Mouse (Mus musculus): ENCODE data around the gene 2410004P03Rik.
"Not testable (repeated sequence)": the region's sequence is repeated elsewhere in the genome, so short reads cannot be mapped to it uniquely, and the experiment has no call there.

The 2410004P03Rik gene

DNA sequence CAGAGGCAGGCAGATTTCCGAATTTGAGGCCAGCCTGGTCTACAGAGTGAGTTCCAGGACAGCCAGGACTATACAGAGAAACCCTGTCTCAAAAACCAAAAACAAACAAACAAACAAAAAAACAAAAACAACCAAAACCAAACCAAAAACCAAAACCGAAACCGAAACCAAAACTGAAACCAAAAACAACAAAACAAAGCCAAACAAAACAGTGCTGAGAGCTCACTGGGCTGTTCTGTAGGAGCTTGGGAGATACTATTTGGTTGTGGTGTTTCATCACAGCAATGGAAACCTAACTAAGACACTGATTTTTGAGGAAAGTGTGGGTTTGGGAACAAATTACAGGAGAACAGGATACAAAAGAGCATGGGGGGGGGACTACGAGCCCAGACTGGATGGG is 10.6 kb upstream of the 2410004P03Rik start:
- DNase-seq (ENCODE audit: low read depth, low spot score) = no peak

DNA sequence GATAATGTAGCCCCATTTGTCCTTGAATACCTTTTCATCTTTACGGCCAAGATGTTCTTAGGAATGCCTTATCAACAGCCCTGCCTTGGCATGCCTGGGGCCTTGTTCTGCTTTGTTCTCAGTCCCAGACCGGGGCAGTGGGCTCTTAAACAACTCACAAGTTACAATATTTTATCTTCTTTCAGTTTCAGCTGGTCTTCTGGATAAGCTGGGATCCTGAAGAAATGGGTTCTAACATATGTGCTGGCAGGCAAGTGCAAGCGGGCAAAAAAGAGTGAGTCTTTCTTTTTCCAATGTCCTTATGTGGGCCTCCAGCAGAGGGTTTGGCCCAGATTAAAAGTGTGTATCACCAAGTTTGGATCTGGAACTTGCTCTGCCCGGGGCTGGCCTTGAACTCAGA is 9.6 kb upstream of the 2410004P03Rik start:
- DNase-seq (ENCODE audit: low read depth, low spot score) = not testable (repeated sequence)

DNA sequence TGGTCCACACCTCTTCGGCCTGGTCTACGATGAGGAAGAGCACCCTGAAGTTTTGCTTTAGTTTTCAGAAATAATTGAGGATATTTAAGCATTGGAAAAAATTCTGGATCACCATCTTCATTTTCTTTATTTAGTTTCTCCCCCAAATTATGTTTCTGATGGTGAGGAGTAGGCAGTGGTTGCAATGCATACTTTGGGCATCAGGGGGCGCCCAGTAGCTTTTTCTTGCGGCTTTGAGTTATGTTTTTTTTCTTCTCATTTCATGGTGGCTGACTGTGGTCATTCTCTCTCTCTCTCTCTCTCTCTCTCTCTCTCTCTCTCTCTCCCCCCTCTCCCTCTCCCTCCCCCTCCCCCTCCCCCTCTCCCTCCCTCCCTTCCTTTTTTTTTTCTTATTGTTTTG is 6.9 kb upstream of the 2410004P03Rik start:
- no peak for DNase-seq (ENCODE audit: low read depth, low spot score)

DNA sequence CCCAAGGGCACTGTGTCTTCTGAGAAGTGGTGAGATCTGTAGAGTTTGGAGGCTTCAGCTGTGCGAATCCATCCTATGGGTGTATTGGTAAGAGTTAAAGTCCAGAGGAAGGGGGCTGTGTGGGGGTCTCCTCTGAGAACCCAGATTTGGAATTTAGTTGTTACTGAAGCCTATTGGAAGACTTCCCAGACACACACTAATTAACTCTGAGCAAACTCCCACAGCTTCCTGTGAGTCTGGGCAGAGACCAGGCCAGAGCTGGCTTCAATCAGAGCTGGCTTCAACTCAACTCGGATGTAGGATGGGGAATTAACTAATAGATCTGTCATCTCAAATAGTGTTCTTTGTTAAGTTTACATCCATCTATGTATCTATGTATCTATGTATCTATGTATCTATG is 4.2 kb upstream of the 2410004P03Rik start:
- DNase-seq (ENCODE audit: low read depth, low spot score) = no peak

DNA sequence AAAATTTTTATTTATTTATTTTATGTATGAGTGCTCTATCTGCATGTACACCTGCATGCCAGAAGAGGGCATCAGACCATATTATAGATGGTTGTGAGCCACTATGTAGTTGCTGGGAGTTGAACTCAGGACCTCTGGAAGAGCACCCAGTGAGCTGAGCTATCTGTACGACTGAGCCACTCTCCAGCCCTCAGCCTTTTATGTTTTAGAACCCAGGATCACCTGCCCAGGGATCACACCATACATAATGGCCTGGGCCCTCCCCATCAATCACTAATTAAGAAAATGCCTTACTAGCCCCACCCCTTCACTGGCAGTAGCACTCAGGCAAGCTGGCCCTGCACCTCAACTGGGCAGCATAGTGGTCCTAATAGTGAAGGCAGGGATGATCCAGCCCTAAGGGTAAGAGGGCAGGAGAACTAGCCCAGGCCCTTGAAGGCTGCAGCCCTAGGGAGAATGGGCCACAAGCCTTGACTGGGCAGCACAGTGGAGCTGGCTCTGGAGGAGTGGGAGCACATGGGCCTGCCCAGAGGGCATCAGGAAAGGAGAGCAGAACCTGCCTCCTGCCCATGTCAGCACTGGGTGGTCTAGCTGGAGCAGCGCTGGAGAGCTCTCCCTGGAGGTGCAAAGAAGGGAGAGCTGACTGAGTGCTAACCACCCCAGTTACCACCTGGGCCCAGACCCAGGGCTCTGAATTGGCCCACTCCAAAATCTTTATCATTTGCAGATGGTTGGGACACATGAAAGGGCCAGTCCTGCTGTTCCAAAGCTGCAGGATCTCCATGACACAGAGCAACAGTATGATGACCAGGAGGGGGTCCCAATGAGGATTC is 756 bp upstream of the 2410004P03Rik start:
- no peak for DNase-seq (ENCODE audit: low read depth, low spot score)

DNA sequence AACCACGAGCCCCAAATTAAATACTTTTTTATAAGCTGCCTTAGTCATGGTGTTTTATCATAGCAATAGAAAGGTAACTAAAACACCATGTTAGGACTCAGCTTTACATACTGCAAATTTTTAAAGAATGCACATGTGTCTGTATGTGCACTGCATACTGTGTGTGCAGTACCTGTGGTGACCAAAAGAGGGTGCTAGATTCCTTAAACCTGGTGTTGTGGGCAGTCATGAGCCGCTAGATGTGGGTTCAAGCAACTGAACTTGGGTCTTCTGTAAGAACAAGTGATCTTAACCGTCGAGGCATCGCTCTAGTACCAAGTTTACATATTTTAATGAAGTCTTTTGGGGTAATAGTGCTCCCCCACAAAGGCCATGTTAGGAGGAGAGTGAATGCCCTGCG is 2.1 kb downstream of the 2410004P03Rik start:
- DNase-seq (ENCODE audit: low read depth, low spot score) = no peak

DNA sequence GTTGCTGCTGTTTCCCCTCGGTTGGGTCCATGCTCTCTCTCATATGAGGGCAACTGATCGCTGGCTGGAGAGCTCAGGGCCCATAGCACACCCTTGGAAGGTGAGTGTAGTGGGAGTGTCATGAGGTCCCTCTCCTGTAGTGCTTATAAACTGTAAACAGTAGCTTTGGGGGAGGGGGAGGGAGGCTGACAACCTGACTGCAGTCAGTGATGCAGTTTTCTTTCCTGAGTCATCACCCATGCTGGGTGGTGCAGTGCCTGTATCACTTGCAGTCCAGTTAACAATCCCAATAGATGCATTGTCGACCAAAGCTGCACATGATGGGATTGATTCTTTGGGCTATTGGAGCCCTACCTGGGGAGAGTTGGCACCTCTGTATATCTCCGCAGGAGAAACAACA is 10.3 kb downstream of the 2410004P03Rik start:
- no peak for DNase-seq (ENCODE audit: low read depth, low spot score)

DNA sequence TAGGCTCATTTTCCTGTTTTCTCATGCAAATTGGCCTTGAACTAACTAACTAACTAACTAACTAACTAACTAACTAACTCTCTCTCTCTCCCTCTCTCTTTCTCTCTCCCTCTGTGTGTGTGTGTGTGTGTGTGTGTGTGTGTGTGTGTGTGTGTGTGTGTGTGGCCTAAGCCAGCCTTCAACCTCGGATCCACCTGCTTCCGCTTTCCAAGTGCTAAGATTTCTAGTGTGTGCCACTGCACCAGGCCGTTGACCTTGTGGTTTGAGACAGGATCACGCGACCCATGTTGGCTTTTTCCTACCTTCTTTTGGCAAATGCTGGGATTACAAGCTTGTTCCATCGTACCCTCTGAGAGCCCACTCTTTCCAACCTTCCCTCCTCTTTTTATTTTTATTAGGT is 10.9 kb downstream of the 2410004P03Rik start:
- no peak for DNase-seq (ENCODE audit: low read depth, low spot score)

DNA sequence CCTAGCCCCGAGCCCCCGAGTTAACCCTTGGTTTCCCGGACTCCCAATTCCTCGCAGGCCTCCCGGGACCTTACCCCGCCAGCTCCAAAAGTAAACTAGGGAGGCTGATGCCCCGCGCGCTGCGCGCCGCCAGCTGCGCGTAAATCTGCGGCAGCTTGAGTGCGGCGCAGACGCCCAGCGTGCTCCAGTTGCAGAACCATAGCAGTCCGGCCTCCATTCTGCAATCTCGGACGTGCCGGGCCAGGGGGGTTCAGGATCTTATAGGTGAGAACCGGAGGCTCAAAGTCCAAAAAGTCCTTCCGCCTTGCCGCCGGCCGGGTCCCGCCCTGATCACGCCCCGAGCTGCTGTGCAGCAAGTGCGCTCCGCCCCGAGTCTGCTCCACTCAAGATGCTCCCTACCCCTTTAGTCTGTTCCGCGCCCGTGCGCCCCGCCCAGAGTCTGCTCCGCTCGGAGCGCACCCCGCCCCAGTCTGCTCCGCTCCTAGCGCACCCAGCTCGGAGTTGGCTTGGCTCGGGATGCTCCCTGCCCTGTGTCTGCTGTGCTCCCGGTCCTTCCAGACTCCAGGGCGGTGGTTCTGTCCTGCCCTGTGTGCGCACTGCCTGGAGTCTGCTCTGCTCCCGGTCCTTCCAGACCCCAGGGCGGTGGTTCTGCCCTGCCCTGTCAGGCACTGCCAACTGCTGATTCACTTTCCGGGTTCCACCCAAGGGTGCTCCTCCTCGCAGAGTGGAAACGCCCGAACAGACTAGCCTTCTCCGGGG is 11.6 kb downstream of the 2410004P03Rik start, which contains the start of gene Pqlc3:
Gene Pqlc3, minus strand, starts transcription at position 670 of the 759 bp plus-strand sequence.
- DNase-seq (ENCODE audit: low read depth, low spot score) = peak; percentile 74

DNA sequence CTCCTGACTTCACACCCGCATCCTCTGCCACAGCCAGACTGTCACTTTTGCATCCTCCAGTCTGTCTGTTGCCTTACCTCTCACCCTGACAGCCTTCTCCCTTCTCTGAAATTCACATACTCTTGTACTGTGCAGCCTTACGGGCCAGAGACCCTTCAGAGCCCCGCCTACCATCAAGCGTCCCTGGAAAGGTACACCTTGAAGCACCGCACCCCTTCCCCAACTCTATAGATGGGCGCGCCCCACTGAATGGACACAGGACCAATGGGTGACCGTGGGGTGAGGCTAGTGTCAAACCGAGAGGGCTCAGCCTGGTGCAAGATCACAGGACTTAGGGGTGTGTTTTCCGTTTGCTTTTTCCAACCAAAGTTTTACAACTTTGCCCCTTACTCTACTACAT is 12.4 kb downstream of the 2410004P03Rik start:
- DNase-seq (ENCODE audit: low read depth, low spot score) = no peak

DNA sequence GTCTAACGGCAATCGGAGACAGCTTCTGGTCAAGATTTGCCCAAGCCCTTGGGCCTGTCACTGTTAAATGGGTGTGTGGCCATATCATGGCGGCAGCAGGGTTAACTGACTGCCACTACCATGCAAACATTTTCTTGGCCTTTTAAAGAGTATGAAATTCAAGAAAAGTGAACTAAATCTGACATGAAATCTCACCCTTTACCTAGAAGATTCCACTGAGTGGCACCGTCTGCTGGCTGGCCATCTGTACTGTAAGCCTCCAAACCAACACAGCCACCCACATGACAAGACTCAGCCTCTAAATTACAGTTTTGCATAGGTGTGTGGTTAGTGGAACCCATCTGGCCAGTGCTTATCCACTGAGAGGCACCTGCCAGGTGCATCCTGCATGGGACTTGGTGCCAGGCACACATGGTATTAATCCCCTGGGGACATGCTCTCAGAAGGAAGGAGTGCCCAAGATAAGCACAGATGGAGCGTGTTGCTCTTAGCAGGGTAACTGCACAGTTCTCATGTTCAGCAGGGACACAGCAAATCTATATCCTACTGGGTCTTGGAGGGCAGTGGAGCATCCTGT is 14.6 kb downstream of the 2410004P03Rik start:
- DNase-seq (ENCODE audit: low read depth, low spot score) = no peak

DNA sequence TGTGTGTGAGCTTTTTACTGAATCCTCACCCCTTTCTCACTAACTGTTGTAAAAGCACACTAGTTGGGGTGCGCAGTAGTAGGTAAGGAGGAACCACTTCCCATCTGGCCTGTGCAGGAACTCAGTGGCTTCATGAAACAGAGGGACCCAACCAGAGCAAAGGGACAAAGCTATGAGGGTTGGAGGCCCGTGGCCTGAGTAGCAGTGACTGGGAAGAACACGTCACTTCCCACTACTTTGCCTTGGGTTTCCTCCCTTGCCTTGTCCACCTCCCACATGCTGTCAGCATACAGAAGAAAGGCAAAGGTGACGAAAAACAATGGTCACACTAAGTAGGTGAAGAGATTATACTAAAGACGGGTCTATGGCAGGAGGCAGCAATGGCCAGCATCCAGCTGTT is 15.2 kb downstream of the 2410004P03Rik start:
- no peak for DNase-seq (ENCODE audit: low read depth, low spot score)

DNA sequence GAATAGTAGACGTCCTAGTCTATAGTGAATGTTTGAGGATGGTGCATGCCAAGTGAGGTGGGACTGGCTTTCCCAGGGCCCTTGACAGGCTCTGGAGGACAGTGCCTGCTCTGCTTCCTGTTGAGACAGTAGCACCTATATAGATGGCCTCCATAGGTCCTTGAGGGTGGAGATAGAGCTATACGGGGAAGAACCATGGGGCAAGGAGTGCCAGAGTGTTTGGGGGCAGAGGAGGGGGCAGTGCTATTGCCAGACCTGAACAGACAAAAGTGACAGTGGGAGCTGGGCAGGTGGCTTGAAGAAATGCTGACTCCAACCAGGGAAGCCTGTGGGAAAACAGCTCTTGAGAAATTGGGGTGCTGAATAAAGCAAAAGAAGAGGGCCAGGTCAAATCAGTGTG is 17.2 kb downstream of the 2410004P03Rik start:
- no peak for DNase-seq (ENCODE audit: low read depth, low spot score)

DNA sequence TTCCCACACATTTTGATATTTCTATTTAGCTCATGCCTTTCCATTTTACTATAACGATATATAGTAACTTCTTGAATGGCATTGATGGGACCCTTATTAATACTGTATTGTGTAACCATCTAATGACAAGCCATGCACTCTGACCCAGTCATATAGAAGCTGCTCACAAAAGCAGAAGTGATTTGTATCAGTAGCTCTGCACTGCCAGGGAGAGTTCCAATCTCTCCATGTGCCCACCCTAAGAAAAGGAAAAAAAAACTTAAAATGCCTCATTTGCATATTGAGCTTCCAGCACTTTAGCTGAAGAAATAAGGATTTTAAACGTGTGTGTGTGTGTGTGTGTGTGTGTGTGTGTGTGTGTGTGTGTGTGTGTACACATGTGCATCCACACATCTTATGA is 19.2 kb downstream of the 2410004P03Rik start:
- DNase-seq (ENCODE audit: low read depth, low spot score) = no peak

DNA sequence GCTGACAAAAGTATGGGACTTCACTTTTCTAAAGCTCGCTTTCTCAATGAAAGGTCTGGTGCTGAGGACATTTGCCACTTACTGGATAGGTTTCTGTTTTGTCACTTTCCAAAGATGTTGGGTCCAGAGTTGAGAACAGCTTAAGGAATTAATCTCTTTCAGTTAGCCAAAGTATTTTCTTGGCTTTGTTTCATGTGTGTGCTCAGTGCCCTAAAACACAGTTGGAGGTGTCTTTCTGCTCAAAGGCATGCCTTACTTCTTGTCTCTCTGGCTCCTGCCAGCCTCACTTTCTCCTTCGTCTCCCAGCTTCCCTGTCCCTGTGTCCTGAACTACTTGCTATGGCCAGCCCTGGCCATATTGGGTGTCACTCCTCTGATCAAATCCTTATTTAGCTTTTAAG is 20.2 kb downstream of the 2410004P03Rik start:
- no peak for DNase-seq (ENCODE audit: low read depth, low spot score)

DNA sequence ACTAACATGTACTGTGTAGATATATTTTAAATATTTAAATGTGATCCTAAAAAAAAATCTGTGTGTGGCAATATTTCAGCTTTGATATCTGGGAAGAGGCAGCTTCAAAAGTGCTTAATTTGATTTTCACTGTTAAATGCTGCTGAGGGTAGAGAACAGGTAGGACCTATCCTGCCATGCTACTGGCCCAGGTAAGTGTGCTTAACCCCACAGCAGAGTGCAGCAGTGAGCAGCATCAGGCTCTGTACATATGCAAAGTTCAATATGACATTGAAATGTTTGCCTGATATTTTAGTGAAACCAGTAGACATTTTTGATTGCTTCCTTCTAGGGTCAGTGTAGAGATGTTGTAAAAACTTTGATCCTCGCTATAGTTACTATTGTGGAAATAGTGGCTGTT is 25.7 kb downstream of the 2410004P03Rik start:
- no peak for DNase-seq (ENCODE audit: low read depth, low spot score)

DNA sequence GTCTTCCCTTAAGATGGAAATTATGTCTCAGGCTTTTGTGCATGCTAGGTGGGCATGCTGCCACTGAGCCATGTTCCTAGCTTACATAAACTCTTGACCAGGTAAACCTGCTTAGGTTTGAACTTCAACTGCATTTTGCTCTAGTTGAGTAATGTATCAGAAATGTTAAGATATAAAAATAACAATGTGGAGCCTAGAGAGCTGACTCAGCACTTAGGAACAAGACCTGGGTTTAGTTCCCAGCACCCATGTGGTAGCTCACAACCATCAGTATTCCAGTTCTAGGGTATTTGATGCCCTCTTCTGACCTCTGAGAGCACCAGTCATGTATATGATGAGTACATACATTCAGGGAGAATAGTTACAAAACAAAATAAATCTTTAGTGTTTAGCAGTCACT is 34.4 kb downstream of the 2410004P03Rik start:
- DNase-seq (ENCODE audit: low read depth, low spot score) = no peak

DNA sequence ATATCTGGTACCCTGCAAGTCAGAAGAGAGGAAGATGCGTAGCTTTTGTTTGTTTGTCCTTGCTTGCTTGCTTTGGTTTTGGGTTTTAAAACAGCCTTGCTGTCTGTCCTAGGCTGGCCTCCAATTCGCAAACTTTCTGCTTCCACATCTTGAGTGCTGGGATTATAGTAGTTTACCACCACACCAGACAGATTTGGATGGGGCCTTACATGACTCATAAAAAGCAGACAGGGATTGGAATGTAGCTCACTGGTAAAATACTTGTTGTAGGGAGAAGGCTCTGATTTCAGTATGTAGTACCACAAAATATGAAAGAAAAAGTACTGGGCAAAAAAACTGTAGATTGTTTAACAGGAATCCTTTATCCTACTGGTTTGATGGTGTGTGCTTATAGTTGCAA is 44.7 kb downstream of the 2410004P03Rik start:
- no peak for DNase-seq (ENCODE audit: low read depth, low spot score)

DNA sequence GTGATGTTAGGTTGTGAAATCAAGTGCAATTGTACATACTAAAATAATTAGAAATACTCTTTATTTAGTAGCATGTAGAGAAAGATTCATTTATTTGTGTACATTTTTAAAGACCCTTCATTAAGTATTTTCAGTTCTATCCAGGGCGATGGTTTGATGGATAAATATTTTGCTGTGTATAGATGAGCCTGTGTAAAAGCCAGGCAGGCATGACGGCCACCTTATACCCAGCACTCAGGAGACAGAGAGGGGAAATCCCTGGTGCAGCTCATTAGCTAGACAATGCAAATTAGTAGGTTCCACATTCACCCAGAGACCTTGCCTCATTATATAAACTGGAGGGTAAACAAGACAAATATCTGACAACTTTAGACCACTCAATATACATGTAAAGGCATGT is 48.2 kb downstream of the 2410004P03Rik start:
- DNase-seq (ENCODE audit: low read depth, low spot score) = no peak

DNA sequence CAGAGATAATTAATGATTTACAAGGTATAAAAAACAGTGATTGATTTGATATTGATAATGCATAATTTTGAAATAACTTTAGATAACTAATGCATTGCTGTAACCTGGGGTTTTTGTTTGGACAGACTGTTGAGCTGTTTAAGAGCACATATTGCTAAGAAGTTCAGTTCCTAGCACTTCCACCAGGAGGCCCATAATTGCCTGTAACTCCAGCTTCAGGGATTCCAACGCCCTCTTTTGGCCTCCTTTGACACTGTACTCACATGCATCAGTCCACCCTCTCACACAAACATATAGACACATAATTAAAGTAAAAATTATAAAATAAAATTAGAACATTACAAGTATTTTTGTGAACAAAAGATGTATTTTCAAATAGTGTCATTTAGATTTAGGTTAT is 52.7 kb downstream of the 2410004P03Rik start:
- no peak for DNase-seq (ENCODE audit: low read depth, low spot score)

Data from skeletal muscle tissue, adult 2 months (tissue).